Mouse (Mus musculus) granulocyte monocyte progenitor cell, adult 5-6 weeks (primary cell): ENCODE results near the gene Cenpp. TPM values are rescaled to one million over a fixed set of nuclear protein-coding genes. Genes with fewer than 3 reads are reported as not detected.

Source experiments
- ATAC-seq: replicated peaks from 2 replicates; pipeline ENCODE4 v1.8.0; 2016; ENCODE audit warnings: mild to moderate bottlenecking, moderate TSS enrichment, inconsistent platforms; ENCODE audit not compliant: poor library complexity, severe bottlenecking
- total RNA-seq, 2 experiments: library from RNA; stranded (forward) in 1 of 2; stranded (reverse) in 1 of 2; fragments of 200-712, 200-1000 nt in 1 of 2; fragments of >200 nt in 1 of 2; fragmentation: Nextera tagmentation in 1 of 2; gene quantifications; 2 replicates each; pipeline ENCODE4 v1.2.3; 2014 to 2017

The Cenpp gene
- total RNA-seq, 2 experiments from 2014 or later: 27.6 to 46.5 TPM

DNA sequence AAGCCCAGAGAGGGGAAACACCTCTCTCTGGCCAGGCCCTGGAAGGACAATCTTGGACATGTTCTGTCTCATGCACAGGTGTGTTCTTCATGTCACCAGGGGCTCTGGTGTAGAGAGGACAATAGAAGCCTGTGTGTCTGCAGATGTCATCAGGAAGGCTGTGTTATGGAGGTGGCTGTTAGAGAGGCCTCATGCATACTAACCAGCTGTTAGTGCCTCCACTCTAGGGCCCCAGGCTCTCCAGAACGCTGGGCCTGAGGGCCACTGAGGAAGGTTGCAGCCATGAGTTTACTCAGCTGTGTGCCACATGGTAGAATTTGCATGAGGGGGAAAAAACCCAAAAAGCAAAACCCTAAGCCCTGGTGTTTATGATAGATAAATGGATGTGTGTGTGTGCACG is 185.0 kb downstream of the Cenpp start:
- ATAC-seq: no peak

DNA sequence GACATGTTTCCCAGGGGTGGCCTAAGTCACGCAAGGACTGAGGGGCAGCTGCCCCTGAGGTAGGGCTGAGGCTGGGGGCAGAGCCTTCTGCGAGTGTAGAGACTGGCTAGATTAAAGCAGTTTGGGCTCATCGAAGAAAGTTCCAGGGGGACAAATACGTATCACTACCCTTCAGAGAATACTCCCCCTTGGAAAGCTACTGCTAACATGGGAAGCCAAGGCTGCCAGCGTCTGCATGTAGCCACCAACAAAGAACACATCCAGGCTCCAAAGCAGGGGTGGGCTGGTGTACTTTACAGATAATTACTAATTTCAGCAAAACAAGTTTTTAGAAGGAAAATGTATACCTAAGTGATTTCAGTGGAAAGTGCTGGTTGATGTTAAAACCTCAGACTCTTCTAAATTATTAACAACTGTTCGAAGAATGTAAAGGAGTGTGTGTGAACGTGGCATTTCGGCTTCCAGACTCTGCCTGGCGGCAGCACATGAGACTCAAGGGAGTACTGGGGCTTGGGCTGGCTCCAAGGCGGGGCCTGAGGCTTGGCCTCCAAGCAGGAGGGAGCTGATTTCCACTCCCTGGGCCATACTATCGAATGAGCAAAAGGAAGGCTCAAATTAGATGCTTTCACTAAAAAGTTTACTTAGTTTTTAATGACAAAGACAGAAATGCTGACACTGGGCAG is 186.1 kb downstream of the Cenpp start:
- ATAC-seq: no peak

GRCm38 (mm10) chr13:49465875-49466274 is 186.7 kb downstream of the Cenpp start:
- no peak for ATAC-seq

- no peak for ATAC-seq
These were observed 189.7 kb downstream of the Cenpp start for GRCm38 (mm10) chr13:49462921-49463320.

DNA sequence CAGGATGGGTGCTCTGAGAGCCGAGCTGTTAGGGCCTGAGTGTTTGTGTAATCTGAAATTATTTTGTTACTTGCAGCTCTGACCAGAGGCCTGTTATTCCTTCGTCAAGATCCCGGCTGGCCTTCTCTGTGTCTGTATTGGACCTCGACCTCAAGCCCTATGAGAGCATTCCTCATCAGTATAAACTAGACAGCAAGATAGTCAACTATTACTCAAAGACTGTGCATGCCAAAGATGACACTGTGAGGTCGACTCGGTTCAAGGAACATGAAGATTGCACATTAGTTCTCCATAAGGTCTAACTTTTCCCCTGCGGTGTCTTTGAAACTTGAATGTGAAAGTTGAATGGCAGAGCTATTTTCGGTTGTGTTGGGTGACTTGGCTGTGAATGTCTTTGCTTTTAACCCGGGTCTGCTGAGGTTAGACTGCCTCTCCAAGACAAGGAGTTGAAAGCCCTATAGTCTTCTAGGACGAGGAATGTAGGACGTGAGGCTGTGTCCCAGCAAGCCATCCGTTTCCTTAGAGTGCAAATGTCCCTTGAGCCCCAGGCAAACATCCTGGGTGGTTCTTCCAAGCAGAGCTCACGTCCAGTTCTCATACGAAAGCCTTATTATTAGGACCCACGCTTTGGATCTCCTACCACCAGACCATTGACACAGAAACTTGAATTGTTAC is 191.0 kb downstream of the Cenpp start:
- ATAC-seq: no peak

GRCm38 (mm10) chr13:49460692-49461414 is 191.7 kb downstream of the Cenpp start:
- ATAC-seq: no peak

- peak; percentile 30; the same call in 1 of the 2 replicates for ATAC-seq
These were observed 192.3 kb downstream of the Cenpp start for GRCm38 (mm10) chr13:49460276-49460675.

- peak; percentile 93 for ATAC-seq
These were observed 203.3 kb downstream of the Cenpp start for GRCm38 (mm10) chr13:49449318-49449749.

DNA sequence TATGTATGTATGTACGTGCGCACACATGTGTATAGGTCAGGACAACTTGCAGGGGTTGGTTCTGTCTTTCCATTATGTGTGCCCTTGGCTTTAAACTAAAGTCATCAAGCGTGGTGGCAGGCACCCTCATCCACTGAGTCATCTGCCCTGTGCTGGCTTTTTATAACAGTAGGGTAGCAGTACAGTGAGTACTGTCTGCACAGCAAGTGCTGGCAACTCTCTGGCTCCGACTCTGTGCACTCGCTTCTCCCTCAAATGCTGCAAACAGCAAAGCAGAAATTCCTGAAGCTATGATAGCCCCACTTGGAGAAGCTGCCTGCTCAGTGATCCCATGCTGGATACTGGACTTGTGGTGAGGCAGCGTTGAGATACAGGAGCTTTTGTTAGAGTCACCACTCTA is 208.1 kb downstream of the Cenpp start:
- ATAC-seq: no peak

DNA sequence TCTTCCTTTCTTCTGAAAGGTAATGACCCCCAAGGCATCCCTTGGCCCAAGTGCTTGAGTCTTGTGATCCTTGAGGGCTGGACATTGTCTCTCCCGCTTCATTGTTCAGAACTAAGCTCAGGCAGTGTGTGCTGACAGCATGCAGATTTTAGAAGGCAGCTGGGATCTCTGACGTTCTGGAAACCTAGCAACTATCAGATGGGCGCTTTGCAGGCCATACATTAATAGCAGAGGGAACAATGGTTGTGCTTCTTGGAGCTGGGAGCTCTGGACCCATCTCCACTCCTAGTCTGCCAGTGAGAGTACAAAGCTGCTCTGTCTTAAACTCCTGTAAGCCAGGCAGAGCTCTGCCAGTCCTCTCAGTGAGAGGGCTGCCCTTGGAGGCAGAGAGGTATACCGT is 216.4 kb downstream of the Cenpp start:
- no peak for ATAC-seq

- ATAC-seq: no peak
These were observed 216.8 kb downstream of the Cenpp start for GRCm38 (mm10) chr13:49435745-49436144.

GRCm38 (mm10) chr13:49433268-49434029 is 219.1 kb downstream of the Cenpp start:
- peak; percentile 66 for ATAC-seq

DNA sequence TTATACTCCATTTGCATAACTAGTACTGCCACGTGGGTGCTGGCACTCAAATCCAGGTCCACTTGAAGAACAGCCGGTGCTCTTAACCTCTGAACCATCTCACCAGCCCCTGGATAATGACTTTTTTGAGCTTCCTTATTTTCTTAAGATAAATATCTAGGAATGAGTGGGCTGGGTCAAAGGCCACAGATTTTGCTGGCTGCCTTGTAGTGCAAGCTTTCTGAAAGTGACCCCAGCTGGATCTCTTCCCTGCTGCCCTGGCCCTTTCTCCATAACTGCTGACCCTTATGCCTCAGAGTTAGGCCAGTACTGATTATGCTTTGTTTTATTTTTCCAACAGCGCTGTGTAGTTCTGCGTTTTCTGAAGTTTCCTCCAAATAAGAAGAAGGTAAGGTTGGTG is 222.1 kb downstream of the Cenpp start:
- no peak for ATAC-seq

- no peak for ATAC-seq
These were observed 224.4 kb downstream of the Cenpp start for GRCm38 (mm10) chr13:49428042-49428675.

- no peak for ATAC-seq
These were observed 225.8 kb downstream of the Cenpp start for GRCm38 (mm10) chr13:49426736-49427135.

DNA sequence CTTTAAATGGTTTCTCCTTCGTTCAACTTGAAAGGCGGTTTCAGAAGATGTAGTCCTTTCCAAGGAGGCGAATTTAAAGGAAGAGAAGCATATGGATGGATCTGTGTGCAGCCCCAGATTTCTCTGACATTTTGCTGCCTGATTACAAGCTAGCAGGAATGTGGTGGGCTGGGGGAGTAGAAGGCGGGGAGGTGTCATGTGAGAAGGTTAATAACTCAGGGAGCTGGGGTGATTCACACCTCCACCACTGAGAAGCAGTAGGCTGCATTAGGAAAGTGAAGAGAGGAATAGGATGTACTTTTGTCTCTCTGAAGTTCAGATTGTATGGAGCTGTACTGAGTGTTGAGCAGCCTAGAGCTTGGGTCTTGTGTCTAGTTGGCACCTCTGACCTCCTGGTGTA is 230.6 kb downstream of the Cenpp start:
- ATAC-seq: no peak

GRCm38 (mm10) chr13:49421606-49421917 is 231.0 kb downstream of the Cenpp start:
- peak; percentile 45 for ATAC-seq

DNA sequence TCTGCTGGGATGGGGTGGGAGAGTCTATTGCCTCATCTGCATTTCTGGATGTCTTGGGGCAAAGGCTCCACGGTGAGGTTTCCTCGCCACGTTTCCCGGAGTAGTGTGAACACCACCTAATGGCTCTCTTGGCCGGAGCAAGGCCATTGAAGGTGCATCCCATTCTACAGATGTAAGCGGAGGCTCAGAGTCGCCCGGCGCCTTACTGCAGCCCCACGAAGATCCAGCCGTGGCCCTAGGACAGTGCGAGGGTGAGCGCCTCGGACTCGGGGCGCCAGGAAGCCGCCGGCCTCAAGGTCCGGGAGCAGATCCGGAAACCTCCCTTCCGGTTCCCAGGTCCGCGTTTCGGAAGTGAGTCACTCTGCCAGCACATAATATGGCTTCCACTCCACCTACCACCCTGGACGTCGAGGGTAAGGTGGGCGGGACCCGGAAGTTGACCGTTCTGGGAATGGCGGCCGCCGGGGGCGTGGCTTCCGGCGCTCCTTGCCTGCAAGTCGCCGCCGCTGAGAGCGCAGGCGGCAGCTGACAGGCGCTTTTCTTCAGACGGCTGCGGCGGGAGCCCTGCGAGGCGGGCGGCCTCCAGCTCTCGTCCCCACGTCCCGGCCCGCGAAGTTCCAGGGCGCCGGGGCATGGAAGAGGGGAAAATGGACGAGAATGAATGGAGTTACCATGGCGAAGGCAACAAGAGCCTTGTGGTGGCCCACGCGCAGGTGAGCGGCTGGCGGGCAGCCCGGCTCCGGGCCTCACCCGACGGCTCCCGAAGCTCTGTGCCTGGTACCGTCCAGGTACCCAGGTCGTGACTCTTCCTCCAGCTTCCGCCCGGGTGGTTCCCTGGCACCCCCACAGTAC is 231.6 kb downstream of the Cenpp start, which contains the start of gene Ippk:
Ippk (plus strand) TSS at position 496 of the 852 bp plus-strand sequence.
- peak; percentile 95 for ATAC-seq
